Mouse (Mus musculus) midbrain, postnatal 0 days (tissue): ENCODE measurements around the gene Sh3bgrl3. TPM values are rescaled to one million over a fixed set of nuclear protein-coding genes. Genes with fewer than 3 reads are reported as not detected.

Source experiments
- ATAC-seq: fragments of 200-750 bp; cut with Nextera tagmentation; 2 replicates; pipeline ENCODE4 v1.8.0; 2017; ENCODE audit warnings: moderate number of reproducible peaks, mild to moderate bottlenecking, moderate TSS enrichment, moderate library complexity; ENCODE audit not compliant: low FRiP score
- DNase-seq: peaks from one replicate; pipeline ENCODE4 v3.0.0-alpha.2; 2015; ENCODE audit warnings: low spot score
- H3K27ac ChIP-seq: fragments of 300-500 bp; sonication (generic); 2 replicates; pipeline ENCODE4 v1.5.1; 2014; ENCODE audit warnings: low read depth, mild to moderate bottlenecking, low read length, mixed read lengths
- H3K27me3 ChIP-seq: fragments of 300-500 bp; sonication (generic); 2 replicates; pipeline ENCODE4 v1.6.1; 2014; ENCODE audit warnings: low read length, control low read depth, mixed read lengths; ENCODE audit not compliant: insufficient read depth
- H3K36me3 ChIP-seq: fragments of 300-500 bp; sonication (generic); 2 replicates; pipeline ENCODE4 v1.6.1; 2014; ENCODE audit warnings: low read length, control low read depth, mixed read lengths; ENCODE audit not compliant: insufficient read depth
- H3K4me1 ChIP-seq: fragments of 300-500 bp; sonication (generic); 2 replicates; pipeline ENCODE4 v1.6.1; 2014; ENCODE audit warnings: mild to moderate bottlenecking, control low read depth, antibody characterized with exemption, low read length, mixed read lengths; ENCODE audit not compliant: insufficient read depth
- H3K4me2 ChIP-seq: fragments of 300-500 bp; sonication (generic); 2 replicates; pipeline ENCODE4 v1.6.1; 2014; ENCODE audit warnings: low read depth, mild to moderate bottlenecking, low read length, mixed read lengths; ENCODE audit not compliant: poor library complexity, severe bottlenecking
- H3K4me3 ChIP-seq: fragments of 300-500 bp; sonication (generic); 2 replicates; pipeline ENCODE4 v1.5.1; 2014; ENCODE audit warnings: low read depth, mild to moderate bottlenecking, low read length, moderate library complexity
- H3K9ac ChIP-seq: fragments of 300-500 bp; sonication (generic); replicated peaks from 2 replicates; pipeline ENCODE4 v1.6.1; 2014; ENCODE audit warnings: mild to moderate bottlenecking, low read length, moderate library complexity, mixed read lengths; ENCODE audit not compliant: poor library complexity, severe bottlenecking
- H3K9me3 ChIP-seq: fragments of 300-500 bp; sonication (generic); 2 replicates; pipeline ENCODE4 v1.6.1; 2016; ENCODE audit warnings: low read length, control low read depth
- CTCF ChIP-seq: IDR thresholded peaks from 2 replicates; pipeline ENCODE4 v1.5.1; 2016; ENCODE audit warnings: antibody characterized with exemption, mild to moderate bottlenecking
- WGBS: fragments of 180-500 bp; shearing (Covaris S2); extraction: QIAGEN DNeasy Blood & Tissue Kit; methylation state at CpG from one replicate; pipeline ENCODE4 v1.1.7; 2014; 5-methylcytosine and 5-hydroxymethylcytosine counted together
- polyA plus RNA-seq: library from polyadenylated mRNA; unstranded; fragments of >200 nt; fragmentation: Nextera tagmentation; extraction: Ambion mirVana; gene quantifications from 2 replicates; pipeline ENCODE4 v1.2.1, GENCODE M21; 2015
- total RNA-seq: library from RNA; depleted of rRNA; stranded (reverse); fragments of >200 nt; gene quantifications from 2 replicates; pipeline ENCODE4 v1.2.3, GENCODE M21; 2014

The Sh3bgrl3 gene
- total and polyA plus RNA-seq, 2 experiments from 2014 or later: 224 to 565 TPM

- Histone ChIP-seq H3K9ac (peak overlapping the region; percentile 59), H3K36me3 (no peaks in the 10 kb centered on the region), H3K27me3 (no peaks in the 10 kb centered on the region), H3K4me1 (no peaks in the 10 kb centered on the region), H3K27ac (no peak overlapping the region), H3K4me2 (peak overlapping the region; percentile 75), H3K9me3 (no peaks in the 10 kb centered on the region), H3K4me3 (peak overlapping the region; percentile 78)
- TF ChIP-seq CTCF: no peak
- WGBS: 2% methylated on average over 21 of the region's 21 CpGs
- ATAC-seq (peak; percentile 58), DNase-seq (no peak)
These were observed 25.9 kb downstream of the Sh3bgrl3 start for GRCm38 (mm10) chr4:134102742-134103119.

- 18% methylated on average over 34 of the region's 34 CpGs for WGBS
- no peaks in the 10 kb centered on the region for H3K4me1 ChIP-seq
- TF ChIP-seq CTCF: no peak
- ATAC-seq: peak; percentile 95
- peak; percentile 95 for DNase-seq
- H3K4me3 ChIP-seq: peak within 1 kb of the TSS; percentile 78
- peak within 1 kb of the TSS; percentile 59 for H3K9ac ChIP-seq
- H3K27ac ChIP-seq: no peak within 1 kb of the TSS
- H3K27me3 ChIP-seq: no peaks in the 10 kb centered on the region
- H3K4me2 ChIP-seq: peak within 1 kb of the TSS; percentile 75
- no peaks in the 10 kb centered on the region for H3K36me3 ChIP-seq
- H3K9me3 ChIP-seq: no peaks in the 10 kb centered on the region
These were observed 26.4 kb downstream of the Sh3bgrl3 start, which contains the start of gene Ubxn11 for GRCm38 (mm10) chr4:134101979-134102741. Gene Ubxn11 (plus strand): TSS chr4:134102570.

GRCm38 (mm10) chr4:134100245-134100644 is 28.3 kb downstream of the Sh3bgrl3 start:
- Histone ChIP-seq H3K4me1 (no peaks in the 10 kb centered on the region), H3K9ac (no peak overlapping the region), H3K27ac (no peak overlapping the region), H3K36me3 (no peaks in the 10 kb centered on the region), H3K27me3 (no peaks in the 10 kb centered on the region), H3K9me3 (no peaks in the 10 kb centered on the region), H3K4me3 (no peak overlapping the region), H3K4me2 (no peak overlapping the region)
- DNase-seq (no peak), ATAC-seq (no peak)
- TF ChIP-seq CTCF: no peak
- WGBS: 74% methylated on average over 4 of the region's 4 CpGs

GRCm38 (mm10) chr4:134098628-134099027 is 30.0 kb downstream of the Sh3bgrl3 start:
- no peak for TF ChIP-seq CTCF
- no peak for ATAC-seq

GRCm38 (mm10) chr4:134097015-134097608 is 31.5 kb downstream of the Sh3bgrl3 start:
- ATAC-seq: no peak
- TF ChIP-seq CTCF: no peak
- Histone ChIP-seq H3K4me1 (no peaks in the 10 kb centered on the region), H3K9ac (no peak overlapping the region), H3K27ac (no peak overlapping the region), H3K4me3 (no peak overlapping the region), H3K4me2 (no peak overlapping the region), H3K9me3 (no peaks in the 10 kb centered on the region), H3K36me3 (no peaks in the 10 kb centered on the region), H3K27me3 (no peaks in the 10 kb centered on the region)
- no peak for DNase-seq
- 78% methylated on average over 5 of the region's 5 CpGs for WGBS

More at GRCm38 (mm10) chr4:134098628-134099027, 30.0 kb downstream of the Sh3bgrl3 start:
- DNase-seq: no peak
- Histone ChIP-seq H3K9me3 (no peaks in the 10 kb centered on the region), H3K4me2 (no peak overlapping the region), H3K27ac (no peak overlapping the region), H3K36me3 (no peaks in the 10 kb centered on the region), H3K4me1 (no peaks in the 10 kb centered on the region), H3K27me3 (no peaks in the 10 kb centered on the region), H3K4me3 (no peak overlapping the region), H3K9ac (no peak overlapping the region)
- WGBS: 71% methylated on average over 8 of the region's 8 CpGs

GRCm38 (mm10) chr4:134096120-134096519 is 32.5 kb downstream of the Sh3bgrl3 start:
- no peaks in the 10 kb centered on the region for H3K27me3 ChIP-seq
- no peak for TF ChIP-seq CTCF
- H3K4me3 ChIP-seq: no peak overlapping the region
- H3K9ac ChIP-seq: no peak overlapping the region
- no peaks in the 10 kb centered on the region for H3K9me3 ChIP-seq
- no peak overlapping the region for H3K27ac ChIP-seq
- ATAC-seq: no peak
- H3K4me1 ChIP-seq: no peaks in the 10 kb centered on the region
- no peak overlapping the region for H3K4me2 ChIP-seq
- no peaks in the 10 kb centered on the region for H3K36me3 ChIP-seq
- 80% methylated on average over 3 of the region's 3 CpGs for WGBS
- DNase-seq: no peak
